Mouse (Mus musculus) MEL (cell line): ENCODE results near the gene Prdx6.

Experiments used
- CTCF ChIP-seq, 3 experiments: IDR thresholded peaks in 2 of 3; conservative IDR thresholded peaks in 1 of 3; 2 replicates each; pipeline ENCODE4 v1.5.1; 2011 to 2012; ENCODE audit warnings: low read length in 3 of 3, low read depth in 2 of 3, mild to moderate bottlenecking in 2 of 3, improper control_type of control experiment in 1 of 3, inconsistent platforms in 1 of 3, mixed read lengths in 1 of 3, moderate library complexity in 1 of 3; ENCODE audit not compliant: control insufficient read depth in 1 of 3, insufficient read depth in 1 of 3, poor library complexity in 1 of 3, severe bottlenecking in 1 of 3
- GATA1 ChIP-seq: IDR thresholded peaks from 2 replicates; pipeline ENCODE4 v1.6.1; 2011; ENCODE audit warnings: low read depth, low read length, improper control_type of control experiment
- MAX ChIP-seq: IDR thresholded peaks from 2 replicates; pipeline ENCODE4 v1.6.1; 2011; ENCODE audit warnings: low read length, improper control_type of control experiment
- MEF2A ChIP-seq: IDR thresholded peaks from 2 replicates; pipeline ENCODE4 v1.6.1; 2014; ENCODE audit warnings: low read depth, mild to moderate bottlenecking, inconsistent platforms, low read length, improper control_type of control experiment; ENCODE audit not compliant: poor library complexity, insufficient replicate concordance, severe bottlenecking; ENCODE audit errors: extremely low read depth
- MYB ChIP-seq: IDR thresholded peaks from 2 replicates; pipeline ENCODE4 v1.6.1; 2011; ENCODE audit warnings: mild to moderate bottlenecking, low read depth, low read length, improper control_type of control experiment
- POLR2A ChIP-seq, 2 experiments: IDR thresholded peaks; 2 replicates each; pipeline ENCODE4 v1.6.1; 2011 to 2012; ENCODE audit warnings: low read length in 2 of 2, mild to moderate bottlenecking in 2 of 2, control low read depth in 1 of 2, improper control_type of control experiment in 1 of 2, low read depth in 1 of 2, moderate library complexity in 1 of 2; ENCODE audit not compliant: control insufficient read depth in 1 of 2, insufficient read depth in 1 of 2, poor library complexity in 1 of 2
- POLR2AphosphoS2 ChIP-seq: IDR thresholded peaks from 2 replicates; pipeline ENCODE4 v1.6.1; 2011; ENCODE audit warnings: low read length, improper control_type of control experiment
- POLR2AphosphoS5 ChIP-seq: IDR thresholded peaks from 2 replicates; pipeline ENCODE4 v1.6.1; 2012; ENCODE audit warnings: low read depth, borderline replicate concordance, mild to moderate bottlenecking, inconsistent platforms, low read length, moderate library complexity, mixed read lengths
- TAL1 ChIP-seq: IDR thresholded peaks from 2 replicates; pipeline ENCODE4 v1.6.1; 2012; ENCODE audit warnings: mild to moderate bottlenecking, inconsistent platforms, low read length, moderate library complexity, mixed read lengths
- TCF12 ChIP-seq: IDR thresholded peaks from 2 replicates; pipeline ENCODE4 v1.6.1; 2014; ENCODE audit warnings: low read depth, mild to moderate bottlenecking, inconsistent platforms, low read length, improper control_type of control experiment, moderate library complexity
- USF1 ChIP-seq: IDR thresholded peaks from 2 replicates; pipeline ENCODE4 v1.6.1; 2014; ENCODE audit warnings: low read depth, mild to moderate bottlenecking, inconsistent platforms, low read length, improper control_type of control experiment, moderate library complexity
- ZKSCAN1 ChIP-seq: IDR thresholded peaks from 2 replicates; pipeline ENCODE4 v1.6.1; 2012; ENCODE audit warnings: low read depth, mild to moderate bottlenecking, inconsistent platforms, low read length, improper control_type of control experiment, moderate library complexity
- ZNF384 ChIP-seq: IDR thresholded peaks from 2 replicates; pipeline ENCODE4 v1.6.1; 2012; ENCODE audit warnings: low read depth, mild to moderate bottlenecking, inconsistent platforms, low read length, improper control_type of control experiment

DNA sequence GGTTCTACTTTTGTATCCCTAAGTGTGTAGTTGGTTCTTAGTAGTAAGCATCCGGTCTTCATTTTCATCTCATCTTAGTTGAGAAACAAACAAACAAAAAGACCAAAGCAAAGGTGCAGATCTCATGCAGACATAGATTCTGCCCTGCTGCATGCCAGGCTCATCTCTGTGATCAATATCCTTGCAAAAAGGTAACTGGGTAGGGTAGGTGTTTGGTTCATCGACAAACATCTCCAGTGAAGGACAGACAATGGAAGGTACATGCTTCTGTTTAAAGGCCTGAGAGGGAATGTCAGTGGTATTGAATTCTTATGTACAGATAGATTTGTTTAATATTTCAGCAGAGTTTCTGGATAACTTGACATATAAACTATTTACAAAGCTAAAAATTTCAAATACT, 7.3 kb upstream of the Prdx6 start:
- TF ChIP-seq TCF12: no peak
- no peak for TF ChIP-seq ZKSCAN1
- no peak for TF ChIP-seq USF1
- TF ChIP-seq GATA1: no peak
- no peak for TF ChIP-seq POLR2A (IDR thresholded peaks at IDR 0.05; ENCODE audit: control insufficient read depth in 1 of 2, insufficient read depth in 1 of 2, low read depth in 1 of 2, low read length in 2 of 2, poor library complexity in 1 of 2)
- no peak for TF ChIP-seq POLR2AphosphoS2
- TF ChIP-seq CTCF (IDR thresholded peaks at IDR 0.05 in 2 of 3, conservative IDR thresholded peaks at IDR 0.05 in 1 of 3; ENCODE audit: control insufficient read depth in 1 of 3, insufficient read depth in 1 of 3, low read depth in 2 of 3, low read length in 3 of 3, poor library complexity in 1 of 3, severe bottlenecking in 1 of 3): no peak
- no peak for TF ChIP-seq ZNF384
- no peak for TF ChIP-seq MAX
- no peak for TF ChIP-seq MYB
- TF ChIP-seq POLR2AphosphoS5: no peak
- no peak for TF ChIP-seq TAL1
- no peak for TF ChIP-seq MEF2A
